Mouse (Mus musculus) intestine, embryonic 16.5 days (tissue): ENCODE measurements around the gene Fam69b. TPM values are rescaled to one million over a fixed set of nuclear protein-coding genes. Genes with fewer than 3 reads are reported as not detected.

Source experiments
- ATAC-seq: fragments of 200-750 bp; cut with Nextera tagmentation; 2 replicates; pipeline ENCODE4 v1.8.0; 2017; ENCODE audit warnings: moderate TSS enrichment, moderate library complexity
- H3K27ac ChIP-seq: fragments of 300-500 bp; sonication (generic); 2 replicates; pipeline ENCODE4 v1.5.1; 2014; ENCODE audit warnings: mild to moderate bottlenecking, low read length
- H3K27me3 ChIP-seq: fragments of 300-500 bp; sonication (generic); replicated peaks from 2 replicates; pipeline ENCODE4 v1.6.1; 2014; ENCODE audit warnings: low read length, control low read depth, mixed read lengths; ENCODE audit not compliant: control insufficient read depth, insufficient read depth
- H3K36me3 ChIP-seq: fragments of 300-500 bp; sonication (generic); 2 replicates; pipeline ENCODE4 v1.6.1; 2014; ENCODE audit warnings: low read length, control low read depth; ENCODE audit not compliant: control insufficient read depth, insufficient read depth
- H3K4me1 ChIP-seq: fragments of 300-500 bp; sonication (generic); 2 replicates; pipeline ENCODE4 v1.6.1; 2014; ENCODE audit warnings: low read length, control low read depth, mixed read lengths; ENCODE audit not compliant: control insufficient read depth, insufficient read depth
- H3K4me2 ChIP-seq: fragments of 300-500 bp; sonication (generic); 2 replicates; pipeline ENCODE4 v1.6.1; 2014; ENCODE audit warnings: low read depth, low read length, control low read depth
- H3K4me3 ChIP-seq: fragments of 300-500 bp; sonication (generic); 2 replicates; pipeline ENCODE4 v1.5.1; 2014; ENCODE audit warnings: mild to moderate bottlenecking, low read length
- H3K9ac ChIP-seq: fragments of 300-500 bp; sonication (generic); 2 replicates; pipeline ENCODE4 v1.6.1; 2014; ENCODE audit warnings: low read depth, low read length
- H3K9me3 ChIP-seq: fragments of 300-500 bp; sonication (generic); 2 replicates; pipeline ENCODE4 v1.6.1; 2016; ENCODE audit warnings: low read length, control low read depth; ENCODE audit not compliant: control insufficient read depth
- whole genome bisulfite sequencing: fragments of 180-500 bp; shearing (Covaris S2); extraction: QIAGEN DNeasy Blood & Tissue Kit; methylation state at CpG from one replicate; pipeline ENCODE4 v1.1.7; 2014; 5-methylcytosine and 5-hydroxymethylcytosine counted together
- polyA plus RNA-seq: library from polyadenylated mRNA; unstranded; fragments of >200 nt; fragmentation: Nextera tagmentation; extraction: Ambion mirVana; gene quantifications from 2 replicates; pipeline ENCODE4 v1.2.1, GENCODE M21; 2015

Fam69b gene
- polyA plus RNA-seq, 1 experiment from 2014 or later, result 27.0 TPM

GRCm38 (mm10) chr2:26614903-26615302 lies 13.4 kb upstream of the Fam69b start:
- no peak overlapping the region for H3K9ac ChIP-seq
- H3K27me3 ChIP-seq, result no peaks in the 10 kb centered on the region
- 0 out of 2 replicates have a peak, but pooled peaks cover 7% of the 10 kb centered on the region for H3K4me1 ChIP-seq
- no peak for ATAC-seq
- no peak overlapping the region for H3K4me3 ChIP-seq
- no peaks in the 10 kb centered on the region for H3K9me3 ChIP-seq
- H3K4me2 ChIP-seq, result no peak overlapping the region
- H3K27ac ChIP-seq, result no peak overlapping the region
- WGBS, result 77% methylated on average over 5 of the region's 5 CpGs
- no peaks in the 10 kb centered on the region for H3K36me3 ChIP-seq

GRCm38 (mm10) chr2:26615459-26616124 lies 12.7 kb upstream of the Fam69b start:
- Histone ChIP-seq H3K9ac (0 out of 2 replicates have a peak overlapping the region, but pooled peaks have one; percentile 14), H3K27ac (no peak overlapping the region), H3K4me1 (0 out of 2 replicates have a peak, but pooled peaks cover 7% of the 10 kb centered on the region), H3K4me2 (no peak overlapping the region), H3K36me3 (no peaks in the 10 kb centered on the region), H3K4me3 (no peak overlapping the region), H3K27me3 (no peaks in the 10 kb centered on the region), H3K9me3 (no peaks in the 10 kb centered on the region)
- 85% methylated on average over 4 of the region's 4 CpGs for WGBS
- no peak for ATAC-seq

DNA sequence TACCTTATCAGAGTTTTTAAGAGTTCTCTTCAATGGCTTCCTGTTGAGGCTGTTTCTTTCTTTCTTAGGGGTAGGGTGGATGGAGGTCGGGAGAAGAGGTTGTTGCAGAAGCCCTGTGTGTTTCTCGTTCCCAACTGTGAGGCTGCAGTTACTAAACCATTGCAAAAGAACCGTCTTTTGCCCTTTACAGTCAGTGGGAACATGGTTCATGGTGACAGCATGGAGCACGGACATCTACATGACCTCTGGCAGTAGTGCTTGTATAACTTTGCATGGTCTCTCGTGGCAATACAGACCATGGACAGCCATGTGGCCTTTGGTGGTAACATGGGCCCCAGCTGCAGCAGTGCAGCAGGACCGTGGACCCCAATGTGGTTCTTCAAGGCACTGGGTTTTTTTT lies 10.9 kb upstream of the Fam69b start:
- H3K4me3 ChIP-seq, result no peak overlapping the region

GRCm38 (mm10) chr2:26617928-26618327 lies 10.3 kb upstream of the Fam69b start:
- Histone ChIP-seq H3K4me3 (no peak overlapping the region), H3K9ac (no peak overlapping the region), H3K4me1 (peaks cover 10% of the 10 kb centered on the region; the same call in 1 of the 2 replicates), H3K4me2 (no peak overlapping the region), H3K9me3 (no peaks in the 10 kb centered on the region), H3K27ac (no peak overlapping the region), H3K27me3 (no peaks in the 10 kb centered on the region), H3K36me3 (no peaks in the 10 kb centered on the region)
- no peak for ATAC-seq
- WGBS, result 55% methylated on average over 7 of the region's 7 CpGs

More for the DNA sequence above, 10.9 kb upstream of the Fam69b start:
- no peak overlapping the region for H3K27ac ChIP-seq
- H3K27me3 ChIP-seq, result no peaks in the 10 kb centered on the region
- H3K9ac ChIP-seq, result no peak overlapping the region
- peaks cover 10% of the 10 kb centered on the region; the same call in 1 of the 2 replicates for H3K4me1 ChIP-seq
- WGBS, result 79% methylated on average over 6 of the region's 6 CpGs
- H3K4me2 ChIP-seq, result no peak overlapping the region
- no peaks in the 10 kb centered on the region for H3K9me3 ChIP-seq
- ATAC-seq, result no peak
- H3K36me3 ChIP-seq, result no peaks in the 10 kb centered on the region

DNA sequence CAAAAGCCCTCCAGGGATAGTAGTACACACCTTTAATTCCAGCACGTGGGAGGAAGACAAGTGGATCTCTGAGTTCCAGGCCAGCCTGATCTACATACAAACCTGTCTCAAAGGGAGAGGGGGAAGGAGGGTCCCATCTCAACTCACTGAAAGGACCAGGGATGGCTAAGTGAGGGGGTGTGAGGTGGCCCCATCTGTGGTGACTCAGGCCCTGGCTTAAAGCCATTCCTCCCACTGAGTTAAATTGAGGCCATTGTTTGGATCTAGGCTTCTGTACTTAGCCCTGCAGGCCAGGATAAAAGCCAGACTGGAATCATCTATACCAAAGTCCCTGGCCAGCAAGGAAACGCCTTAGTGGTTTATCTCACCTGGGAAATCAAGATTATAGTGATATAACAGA lies 7.0 kb upstream of the Fam69b start:
- Histone ChIP-seq H3K4me3 (no peak overlapping the region), H3K36me3 (no peaks in the 10 kb centered on the region), H3K9ac (peak overlapping the region; percentile 33; the same call in 1 of the 2 replicates), H3K4me1 (peaks cover 6% of the 10 kb centered on the region; the same call in 1 of the 2 replicates), H3K9me3 (no peaks in the 10 kb centered on the region), H3K4me2 (no peak overlapping the region), H3K27ac (no peak overlapping the region), H3K27me3 (no peaks in the 10 kb centered on the region)
- 38% methylated on average over 2 of the region's 2 CpGs for WGBS
- peak; percentile 43 for ATAC-seq

- 66% methylated on average over 5 of the region's 5 CpGs for WGBS
- Histone ChIP-seq H3K27ac (no peak overlapping the region), H3K36me3 (no peaks in the 10 kb centered on the region), H3K9me3 (no peaks in the 10 kb centered on the region), H3K27me3 (no peaks in the 10 kb centered on the region), H3K4me2 (no peak overlapping the region), H3K4me3 (no peak overlapping the region), H3K4me1 (peaks cover 11% of the 10 kb centered on the region), H3K9ac (no peak overlapping the region)
- no peak for ATAC-seq
Observed at GRCm38 (mm10) chr2:26622984-26623383, 5.3 kb upstream of the Fam69b start.

DNA sequence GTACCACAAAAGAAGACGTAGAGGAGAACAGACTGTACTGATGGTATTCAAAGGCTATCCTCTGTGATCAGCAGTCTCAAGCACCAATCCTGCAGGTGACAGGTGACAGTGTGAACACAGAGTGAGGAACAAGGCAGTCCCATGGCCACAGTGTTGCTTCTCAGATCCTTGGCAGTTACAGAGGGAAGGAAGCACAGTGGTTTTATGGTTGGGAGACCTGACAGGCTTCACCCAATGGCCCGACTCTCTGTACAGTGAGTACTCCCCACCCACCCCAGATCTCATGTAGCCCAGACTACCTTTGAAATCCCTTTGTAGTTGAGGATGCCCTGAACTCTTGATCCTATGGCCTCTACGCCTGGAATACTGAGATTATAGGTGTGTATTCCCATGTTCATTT lies 2.8 kb upstream of the Fam69b start:
- peaks cover 30% of the 10 kb centered on the region for H3K4me1 ChIP-seq
- no peak overlapping the region for H3K4me3 ChIP-seq
- WGBS, result 81% methylated on average over 3 of the region's 3 CpGs
- H3K9me3 ChIP-seq, result no peaks in the 10 kb centered on the region
- H3K9ac ChIP-seq, result no peak overlapping the region
- H3K27me3 ChIP-seq, result no peaks in the 10 kb centered on the region
- no peak overlapping the region for H3K27ac ChIP-seq
- H3K36me3 ChIP-seq, result no peaks in the 10 kb centered on the region
- no peak overlapping the region for H3K4me2 ChIP-seq
- no peak for ATAC-seq

GRCm38 (mm10) chr2:26626081-26626480 lies 2.2 kb upstream of the Fam69b start:
- H3K9me3 ChIP-seq, result no peaks in the 10 kb centered on the region
- no peak overlapping the region for H3K9ac ChIP-seq
- H3K4me1 ChIP-seq, result peaks cover 36% of the 10 kb centered on the region
- H3K4me2 ChIP-seq, result no peak overlapping the region
- H3K27me3 ChIP-seq, result no peaks in the 10 kb centered on the region
- no peaks in the 10 kb centered on the region for H3K36me3 ChIP-seq
- WGBS, result 71% methylated on average over 3 of the region's 3 CpGs
- H3K4me3 ChIP-seq, result no peak overlapping the region
- no peak overlapping the region for H3K27ac ChIP-seq
- ATAC-seq, result no peak

DNA sequence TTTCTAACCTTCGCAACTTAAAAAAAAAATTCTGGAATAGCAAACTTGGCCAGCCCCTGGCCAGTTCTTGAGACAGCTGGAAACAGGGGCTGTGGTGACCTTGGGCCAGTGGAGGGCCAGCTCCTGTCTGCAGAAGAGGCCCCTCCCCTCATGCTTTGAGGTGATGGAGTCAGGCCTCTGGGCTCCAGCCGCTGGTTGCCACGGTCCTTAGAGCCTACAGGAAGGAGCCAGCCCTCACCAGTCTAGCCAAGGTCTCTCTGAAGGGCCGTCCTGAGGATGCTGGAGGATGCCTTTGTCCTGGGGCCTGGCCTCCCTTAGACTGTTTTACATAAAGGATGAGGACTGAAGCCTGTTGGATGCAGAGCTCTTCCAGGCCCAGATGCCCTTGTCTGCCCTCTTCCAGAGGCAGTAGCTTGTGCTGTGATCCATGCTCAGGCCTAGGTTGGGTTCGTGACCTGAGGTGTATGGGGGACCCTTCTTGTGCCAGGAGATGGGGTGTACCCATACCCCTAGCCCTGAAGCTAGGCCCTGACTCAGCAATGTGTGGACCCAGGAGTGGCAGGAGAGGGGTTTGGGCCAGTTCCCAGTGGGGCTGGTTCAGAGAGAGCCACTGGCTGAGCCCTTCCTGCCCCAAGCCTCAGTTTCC lies 658 bp downstream of the Fam69b start:
- peak; percentile 22 for ATAC-seq
- no peak overlapping the region; the same call in 1 of the 2 replicates for H3K27ac ChIP-seq
- H3K27me3 ChIP-seq, result no peaks in the 10 kb centered on the region
- H3K4me3 ChIP-seq, result peak overlapping the region; percentile 75
- H3K4me1 ChIP-seq, result peaks cover 30% of the 10 kb centered on the region
- H3K9me3 ChIP-seq, result no peaks in the 10 kb centered on the region
- 24% methylated on average over 5 of the region's 5 CpGs for WGBS
- peak overlapping the region; percentile 93 for H3K9ac ChIP-seq
- H3K4me2 ChIP-seq, result peak overlapping the region; percentile 95
- no peaks in the 10 kb centered on the region for H3K36me3 ChIP-seq
